Mouse (Mus musculus): ENCODE measurements around the gene Ankdd1b. TPM values are rescaled to one million over a fixed set of nuclear protein-coding genes. Genes with fewer than 3 reads are reported as not detected.

Ankdd1b gene
- total and polyA plus RNA-seq, 2 experiments, result not detected

- Histone ChIP-seq H3K4me3 (ENCODE audit: insufficient read depth, low read depth, low read length) (no peak overlapping the region), H3K27me3 (ENCODE audit: control insufficient read depth, insufficient read depth, low read length) (no peaks in the 10 kb centered on the region), H3K79me2 (ENCODE audit: control insufficient read depth, insufficient read depth, low read length) (no peaks in the 10 kb centered on the region), H3K4me1 (ENCODE audit: control insufficient read depth, insufficient read depth, low read length) (no peaks in the 10 kb centered on the region), H3K27ac (replicated peaks; ENCODE audit: insufficient read depth, low read depth, low read length) (no peak overlapping the region), H3K9ac (ENCODE audit: low read depth, low read length) (no peak overlapping the region), H3K36me3 (ENCODE audit: control insufficient read depth, insufficient read depth, low read length) (no peaks in the 10 kb centered on the region)
- no peak for DNase-seq (ENCODE audit: extremely low read depth, low read depth, low spot score)
- WGBS, result 83% methylated on average over 3 of the region's 3 CpGs
- TF ChIP-seq POLR2A (IDR thresholded peaks at IDR 0.05; ENCODE audit: extremely low read depth, insufficient read depth, low read length) (no peak), CTCF (IDR thresholded peaks at IDR 0.05; ENCODE audit: low read depth, low read length) (no peak)
Observed at GRCm38 (mm10) chr13:96454288-96454687, 16.7 kb downstream of the Ankdd1b start.

- TF ChIP-seq POLR2A (IDR thresholded peaks at IDR 0.05; ENCODE audit: extremely low read depth, insufficient read depth, low read length) (no peak), CTCF (IDR thresholded peaks at IDR 0.05; ENCODE audit: low read depth, low read length) (no peak)
- Histone ChIP-seq H3K4me3 (ENCODE audit: insufficient read depth, low read depth, low read length) (no peak overlapping the region), H3K27ac (replicated peaks; ENCODE audit: insufficient read depth, low read depth, low read length) (no peak overlapping the region), H3K79me2 (ENCODE audit: control insufficient read depth, insufficient read depth, low read length) (no peaks in the 10 kb centered on the region), H3K9ac (ENCODE audit: low read depth, low read length) (no peak overlapping the region), H3K4me1 (ENCODE audit: control insufficient read depth, insufficient read depth, low read length) (no peaks in the 10 kb centered on the region), H3K36me3 (ENCODE audit: control insufficient read depth, insufficient read depth, low read length) (no peaks in the 10 kb centered on the region), H3K27me3 (ENCODE audit: control insufficient read depth, insufficient read depth, low read length) (no peaks in the 10 kb centered on the region)
- no peak for DNase-seq (ENCODE audit: extremely low read depth, low read depth, low spot score)
- WGBS, result 94% methylated on average over 3 of the region's 3 CpGs
Observed at GRCm38 (mm10) chr13:96452621-96453020, 18.4 kb downstream of the Ankdd1b start.

GRCm38 (mm10) chr13:96451386-96452140 lies 19.4 kb downstream of the Ankdd1b start:
- DNase-seq (ENCODE audit: extremely low read depth, low read depth, low spot score), result no peak
- Histone ChIP-seq H3K79me2 (ENCODE audit: control insufficient read depth, insufficient read depth, low read length) (no peaks in the 10 kb centered on the region), H3K9ac (ENCODE audit: low read depth, low read length) (no peak overlapping the region), H3K36me3 (ENCODE audit: control insufficient read depth, insufficient read depth, low read length) (no peaks in the 10 kb centered on the region), H3K4me3 (ENCODE audit: insufficient read depth, low read depth, low read length) (no peak overlapping the region), H3K4me1 (ENCODE audit: control insufficient read depth, insufficient read depth, low read length) (no peaks in the 10 kb centered on the region), H3K27ac (replicated peaks; ENCODE audit: insufficient read depth, low read depth, low read length) (no peak overlapping the region), H3K27me3 (ENCODE audit: control insufficient read depth, insufficient read depth, low read length) (no peaks in the 10 kb centered on the region)
- TF ChIP-seq POLR2A (IDR thresholded peaks at IDR 0.05; ENCODE audit: extremely low read depth, insufficient read depth, low read length) (no peak), CTCF (IDR thresholded peaks at IDR 0.05; ENCODE audit: low read depth, low read length) (no peak)
- 84% methylated on average over 11 of the region's 11 CpGs for WGBS

GRCm38 (mm10) chr13:96450869-96451268 lies 20.1 kb downstream of the Ankdd1b start:
- no peak for DNase-seq (ENCODE audit: extremely low read depth, low read depth, low spot score)
- Histone ChIP-seq H3K27ac (replicated peaks; ENCODE audit: insufficient read depth, low read depth, low read length) (no peak overlapping the region), H3K9ac (ENCODE audit: low read depth, low read length) (no peak overlapping the region), H3K27me3 (ENCODE audit: control insufficient read depth, insufficient read depth, low read length) (no peaks in the 10 kb centered on the region), H3K79me2 (ENCODE audit: control insufficient read depth, insufficient read depth, low read length) (no peaks in the 10 kb centered on the region), H3K4me3 (ENCODE audit: insufficient read depth, low read depth, low read length) (no peak overlapping the region), H3K36me3 (ENCODE audit: control insufficient read depth, insufficient read depth, low read length) (no peaks in the 10 kb centered on the region), H3K4me1 (ENCODE audit: control insufficient read depth, insufficient read depth, low read length) (no peaks in the 10 kb centered on the region)
- TF ChIP-seq POLR2A (IDR thresholded peaks at IDR 0.05; ENCODE audit: extremely low read depth, insufficient read depth, low read length), result no peak
- no peak for TF ChIP-seq CTCF (IDR thresholded peaks at IDR 0.05; ENCODE audit: low read depth, low read length)
- WGBS, result 91% methylated on average over 7 of the region's 7 CpGs

- WGBS, result 90% methylated on average over 11 of the region's 11 CpGs
- Histone ChIP-seq H3K4me3 (ENCODE audit: insufficient read depth, low read depth, low read length) (no peak overlapping the region), H3K27ac (replicated peaks; ENCODE audit: insufficient read depth, low read depth, low read length) (no peak overlapping the region), H3K9ac (ENCODE audit: low read depth, low read length) (no peak overlapping the region), H3K4me1 (ENCODE audit: control insufficient read depth, insufficient read depth, low read length) (no peaks in the 10 kb centered on the region), H3K27me3 (ENCODE audit: control insufficient read depth, insufficient read depth, low read length) (no peaks in the 10 kb centered on the region), H3K79me2 (ENCODE audit: control insufficient read depth, insufficient read depth, low read length) (no peaks in the 10 kb centered on the region), H3K36me3 (ENCODE audit: control insufficient read depth, insufficient read depth, low read length) (no peaks in the 10 kb centered on the region)
- no peak for TF ChIP-seq POLR2A (IDR thresholded peaks at IDR 0.05; ENCODE audit: extremely low read depth, insufficient read depth, low read length)
- TF ChIP-seq CTCF (IDR thresholded peaks at IDR 0.05; ENCODE audit: low read depth, low read length), result no peak
- no peak for DNase-seq (ENCODE audit: extremely low read depth, low read depth, low spot score)
Observed at GRCm38 (mm10) chr13:96450205-96450856, 20.7 kb downstream of the Ankdd1b start.

GRCm38 (mm10) chr13:96440436-96440835 lies 30.6 kb downstream of the Ankdd1b start:
- 98% methylated on average over 4 of the region's 4 CpGs for WGBS
- no peak for DNase-seq (ENCODE audit: extremely low read depth, low read depth, low spot score)
- Histone ChIP-seq H3K4me3 (ENCODE audit: insufficient read depth, low read depth, low read length) (no peak overlapping the region), H3K27me3 (ENCODE audit: control insufficient read depth, insufficient read depth, low read length) (no peaks in the 10 kb centered on the region), H3K79me2 (ENCODE audit: control insufficient read depth, insufficient read depth, low read length) (no peaks in the 10 kb centered on the region), H3K27ac (replicated peaks; ENCODE audit: insufficient read depth, low read depth, low read length) (no peak overlapping the region), H3K36me3 (ENCODE audit: control insufficient read depth, insufficient read depth, low read length) (no peaks in the 10 kb centered on the region), H3K4me1 (ENCODE audit: control insufficient read depth, insufficient read depth, low read length) (no peaks in the 10 kb centered on the region), H3K9ac (ENCODE audit: low read depth, low read length) (no peak overlapping the region)
- TF ChIP-seq CTCF (IDR thresholded peaks at IDR 0.05; ENCODE audit: low read depth, low read length) (no peak), POLR2A (IDR thresholded peaks at IDR 0.05; ENCODE audit: extremely low read depth, insufficient read depth, low read length) (no peak)
